Mouse (Mus musculus): ENCODE results near the gene Klf16.

Klf16 gene

DNA sequence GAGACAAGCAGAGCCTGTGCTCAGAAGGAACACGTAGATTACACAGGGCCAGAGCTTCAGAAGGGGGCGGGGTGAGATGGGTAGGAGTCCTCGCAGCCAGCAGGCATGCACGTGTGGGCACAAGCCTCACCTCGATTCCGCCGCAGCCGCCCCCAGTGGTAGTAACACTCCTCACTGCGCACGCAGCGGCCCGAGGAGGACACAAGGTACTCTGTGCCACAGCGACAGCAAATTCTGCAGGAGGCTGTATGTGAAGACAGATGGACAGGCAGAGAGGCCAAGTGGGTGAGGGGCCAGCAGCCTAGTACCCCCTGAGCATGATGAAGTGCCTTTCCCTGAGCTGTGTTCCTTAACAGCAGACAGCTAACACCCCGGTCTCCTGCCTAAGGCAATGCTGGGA lies 33.2 kb downstream of the Klf16 start:
- DNase-seq (ENCODE audit: low spot score in 2 of 2), result no peak

DNA sequence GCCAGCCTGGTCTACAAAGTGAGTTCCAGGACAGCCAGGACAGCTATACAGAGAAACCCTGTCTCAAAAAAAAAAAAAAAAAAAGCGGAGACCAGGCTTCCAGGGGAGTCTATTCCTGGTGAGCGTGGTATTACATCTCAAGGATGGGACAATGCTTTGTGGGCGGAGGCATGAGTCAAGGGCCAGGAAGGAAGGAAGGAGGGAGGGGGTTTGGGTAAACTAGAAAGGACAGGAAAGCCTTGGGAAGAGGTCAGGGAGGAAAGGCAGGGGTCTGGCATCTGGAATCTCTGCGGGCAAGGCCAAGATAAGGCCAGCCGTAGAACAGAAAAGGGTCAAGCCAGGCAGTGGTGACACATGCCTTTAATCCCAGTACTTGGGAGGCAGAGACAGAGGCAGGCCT lies 37.6 kb downstream of the Klf16 start:
- DNase-seq (ENCODE audit: low spot score in 2 of 2), result no peak

DNA sequence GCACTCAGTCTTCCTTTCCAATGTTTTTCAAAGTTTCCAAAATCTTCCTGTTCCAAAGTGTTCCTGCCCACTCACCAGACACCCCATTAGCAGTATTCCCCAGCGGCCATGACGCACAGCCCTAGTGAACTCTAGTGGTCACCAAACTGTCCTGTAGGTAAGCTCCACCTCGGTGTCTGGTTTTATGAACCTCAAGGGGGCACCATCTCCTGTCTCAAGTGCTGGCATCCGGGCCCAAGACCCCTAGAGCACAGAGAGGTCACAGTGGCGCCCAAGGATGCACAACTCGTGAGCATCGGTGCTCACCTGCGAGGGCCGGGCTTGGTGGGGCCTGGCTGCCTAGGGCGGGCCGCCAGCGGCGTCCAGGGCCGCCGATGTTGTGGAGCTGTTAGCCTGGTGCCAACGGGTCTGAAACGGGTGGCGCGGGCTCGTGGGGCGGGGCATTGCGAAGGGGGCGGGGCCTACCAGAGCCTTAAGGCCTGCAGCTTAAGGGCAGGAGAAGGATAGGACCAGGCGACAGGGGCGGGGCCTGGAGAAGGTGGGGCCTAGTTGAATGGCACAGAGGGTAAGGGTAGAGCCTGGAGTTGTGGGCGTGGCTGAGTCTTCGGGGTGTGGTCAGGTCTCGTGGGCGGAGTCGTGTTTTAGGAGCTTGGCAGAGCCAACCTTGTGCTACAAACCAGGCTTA lies 38.3 kb downstream of the Klf16 start, which contains the start of gene Atp8b3:
Gene Atp8b3 (minus strand): TSS at position 415 of the 685 bp plus-strand sequence.
- peak in 1 of 2 experiments; percentile 35 for DNase-seq (ENCODE audit: low spot score in 2 of 2)

- DNase-seq (ENCODE audit: low spot score in 2 of 2), result no peak
Measured at GRCm38 (mm10) chr10:80538180-80538579, 38.9 kb downstream of the Klf16 start.

- no peak for DNase-seq (ENCODE audit: low spot score in 2 of 2)
Measured at GRCm38 (mm10) chr10:80535711-80536110, 41.4 kb downstream of the Klf16 start.

DNA sequence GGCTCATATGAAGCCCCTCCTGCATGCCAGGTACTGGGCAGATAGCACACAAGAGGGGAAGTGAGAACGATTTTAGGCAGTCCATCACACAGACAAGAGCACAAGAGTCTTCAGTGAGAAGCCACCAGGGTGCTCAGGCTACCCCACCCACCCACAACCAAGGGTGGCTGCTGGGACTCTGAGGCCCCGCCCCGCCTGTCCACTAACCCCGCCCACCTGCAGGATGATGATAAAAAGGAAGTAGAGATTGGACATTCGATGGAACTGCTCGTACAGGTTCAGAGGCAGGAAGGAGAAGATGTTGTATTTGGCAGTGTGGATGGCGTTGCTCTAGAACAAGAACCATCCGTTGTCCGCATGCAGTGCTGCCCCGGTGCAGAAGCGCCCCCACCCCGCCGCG lies 42.0 kb downstream of the Klf16 start:
- DNase-seq (ENCODE audit: low spot score in 2 of 2), result no peak

GRCm38 (mm10) chr10:80533704-80534103 lies 43.4 kb downstream of the Klf16 start:
- no peak for DNase-seq (ENCODE audit: low spot score in 2 of 2)

DNA sequence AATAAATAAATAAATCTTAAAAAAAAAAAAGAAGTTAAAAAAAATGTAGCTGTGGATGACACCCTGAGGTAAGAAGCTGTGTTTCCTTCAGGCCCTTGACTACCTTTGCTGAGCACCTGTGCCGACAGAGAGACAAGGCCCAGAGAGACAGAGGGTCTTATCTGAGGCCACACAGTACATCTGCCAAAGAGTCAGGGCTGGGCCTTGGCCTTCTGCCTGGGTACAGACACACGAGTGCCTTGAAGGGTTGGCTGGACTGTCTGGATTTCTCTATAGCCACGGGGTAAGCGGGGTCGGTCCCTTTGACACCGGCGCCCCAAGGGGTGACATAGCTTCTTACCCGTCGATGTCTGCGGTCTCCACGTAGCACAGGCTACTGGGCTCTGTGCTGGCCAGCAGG lies 44.3 kb downstream of the Klf16 start:
- no peak for DNase-seq (ENCODE audit: low spot score in 2 of 2)

- DNase-seq (ENCODE audit: low spot score in 2 of 2), result peak in 1 of 2 experiments; percentile 25
Measured at GRCm38 (mm10) chr10:80526172-80526571, 50.9 kb downstream of the Klf16 start.

DNA sequence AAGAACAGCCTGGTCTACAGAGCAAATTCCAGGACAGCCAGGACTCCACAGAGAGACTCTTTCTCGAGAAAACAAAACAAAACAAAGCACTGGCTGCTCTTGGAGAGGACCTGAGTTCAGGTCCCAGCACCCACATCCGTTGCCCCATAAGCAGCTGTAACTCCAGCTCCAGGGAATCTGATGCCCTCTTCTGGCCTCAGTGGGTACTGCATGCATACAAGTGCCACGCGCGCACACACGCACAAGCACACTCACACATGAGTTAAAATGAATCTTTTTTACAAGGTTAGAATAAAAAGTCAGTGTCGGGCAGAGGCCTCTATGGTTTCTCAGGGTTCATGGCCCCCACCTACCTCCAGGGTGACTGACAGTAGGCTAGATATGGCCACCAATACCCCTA lies 53.8 kb downstream of the Klf16 start:
- DNase-seq (ENCODE audit: low spot score in 2 of 2), result no peak

DNA sequence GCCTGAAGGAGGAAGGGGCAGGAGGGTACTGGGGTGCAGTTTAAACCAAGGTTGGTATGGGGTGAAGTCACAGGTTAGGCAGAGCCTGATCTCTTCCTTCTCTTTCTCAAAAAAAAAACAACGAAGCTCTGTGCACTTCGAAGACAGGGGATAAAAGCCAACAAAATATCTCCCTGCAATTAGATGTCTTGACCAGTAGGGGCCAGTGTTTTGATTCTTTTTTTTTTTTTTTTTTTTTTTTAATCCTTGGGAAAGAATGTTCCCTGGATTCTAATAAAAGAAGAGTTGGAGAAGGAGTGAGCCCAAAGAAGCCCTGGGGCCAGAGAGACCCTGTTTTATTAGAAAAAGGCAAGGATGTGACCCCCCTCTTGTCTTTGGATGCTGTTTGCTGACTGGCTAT lies 57.8 kb downstream of the Klf16 start:
- no peak for DNase-seq (ENCODE audit: low spot score in 2 of 2)
